Mouse (Mus musculus) stomach, embryonic 15.5 days (tissue): ENCODE measurements around the gene Gm20767. TPM values are rescaled to one million over a fixed set of nuclear protein-coding genes. Genes with fewer than 3 reads are reported as not detected.
"Not testable (repeated sequence)": the region's sequence is repeated elsewhere in the genome, so short reads cannot be mapped to it uniquely, and the experiment has no call there.

Experiments
- ATAC-seq: fragments of 200-750 bp; cut with Nextera tagmentation; 2 replicates; pipeline ENCODE4 v1.8.0; 2017; ENCODE audit warnings: low read depth, moderate number of reproducible peaks, moderate TSS enrichment; ENCODE audit not compliant: insufficient read depth, low FRiP score
- H3K27ac ChIP-seq: fragments of 300-500 bp; sonication (generic); 2 replicates; pipeline ENCODE4 v1.5.1; 2015; ENCODE audit warnings: mild to moderate bottlenecking, inconsistent platforms
- H3K27me3 ChIP-seq: fragments of 300-500 bp; sonication (generic); replicated peaks from 2 replicates; pipeline ENCODE4 v1.6.1; 2015; ENCODE audit warnings: inconsistent platforms
- H3K36me3 ChIP-seq: fragments of 300-500 bp; sonication (generic); 2 replicates; pipeline ENCODE4 v1.6.1; 2015; ENCODE audit warnings: inconsistent platforms
- H3K4me1 ChIP-seq: fragments of 300-500 bp; sonication (generic); 2 replicates; pipeline ENCODE4 v1.6.1; 2015; ENCODE audit warnings: inconsistent platforms
- H3K4me2 ChIP-seq: fragments of 300-500 bp; sonication (generic); 2 replicates; pipeline ENCODE4 v1.6.1; 2015; ENCODE audit warnings: mild to moderate bottlenecking, inconsistent platforms
- H3K4me3 ChIP-seq: fragments of 300-500 bp; sonication (generic); replicated peaks from 2 replicates; pipeline ENCODE4 v1.5.1; 2015; ENCODE audit warnings: inconsistent platforms
- H3K9ac ChIP-seq: fragments of 300-500 bp; sonication (generic); 2 replicates; pipeline ENCODE4 v1.6.1; 2015; ENCODE audit warnings: inconsistent platforms
- H3K9me3 ChIP-seq: fragments of 300-500 bp; sonication (generic); 2 replicates; pipeline ENCODE4 v1.6.1; 2016; ENCODE audit warnings: inconsistent platforms
- WGBS: fragments of 180-500 bp; shearing (Covaris S2); methylation state at CpG from one replicate; pipeline ENCODE4 v1.1.7; 2015; 5-methylcytosine and 5-hydroxymethylcytosine counted together
- polyA plus RNA-seq: library from polyadenylated mRNA; unstranded; fragments of >200 nt; fragmentation: Nextera tagmentation; extraction: Ambion mirVana; gene quantifications from 2 replicates; pipeline ENCODE4 v1.2.1, GENCODE M21; 2015

Gene Gm20767
- polyA plus RNA-seq, 1 experiment from 2014 or later, result not detected

- 80% methylated on average over 7 of the region's 8 CpGs for WGBS
- H3K27me3 ChIP-seq, result not testable (repeated sequence)
Observed at GRCm38 (mm10) chr13:120196189-120196821, 56.3 kb downstream of the Gm20767 start.

More at GRCm38 (mm10) chr13:120196189-120196821, 56.3 kb downstream of the Gm20767 start:
- H3K9ac ChIP-seq, H3K27ac ChIP-seq, H3K4me3 ChIP-seq, H3K4me1 ChIP-seq, H3K4me2 ChIP-seq, H3K36me3 ChIP-seq, ATAC-seq, H3K9me3 ChIP-seq: not testable (repeated sequence)

Other genes starting within 250 kb of the Gm20767 start
- gene Tcstv1, start 245.5 kb upstream of the Gm20767 start, polyA plus RNA-seq, result not detected in 2 replicates
- not detected in 2 replicates for gene Gm21761, start 211.0 kb upstream of the Gm20767 start, polyA plus RNA-seq
- not detected in 2 replicates for gene B020031M17Rik, start 189.4 kb upstream of the Gm20767 start, polyA plus RNA-seq
- gene Gm36079, start 113.2 kb upstream of the Gm20767 start, polyA plus RNA-seq, result not detected in 2 replicates
- gene Gm21188, start 88.1 kb upstream of the Gm20767 start, polyA plus RNA-seq, result 0.18 TPM in 1 of 2 replicates, not detected in the other
- not detected in 2 replicates for gene Gm21818, start 32.2 kb downstream of the Gm20767 start, polyA plus RNA-seq
- gene Gm21762, start 75.7 kb downstream of the Gm20767 start, polyA plus RNA-seq, result not detected in 2 replicates
- not detected in 2 replicates for gene Gm21731, start 98.9 kb downstream of the Gm20767 start, polyA plus RNA-seq
- gene AF067061, start 122.9 kb downstream of the Gm20767 start, polyA plus RNA-seq, result not detected in 2 replicates
- 0.55 and 0.90 TPM in 2 replicates for gene BC147527, start 160.1 kb downstream of the Gm20767 start, polyA plus RNA-seq
- not detected in 2 replicates for gene Tcstv3, start 176.6 kb downstream of the Gm20767 start, polyA plus RNA-seq